Mouse (Mus musculus) kidney, adult 2 months (tissue): Measurements from ENCODE around the gene Adk.

Source experiments
- CTCF ChIP-seq: fragments of 200-500 bp; conservative IDR thresholded peaks from 2 replicates; pipeline ENCODE4 v1.5.1; 2011; ENCODE audit warnings: low read depth, mild to moderate bottlenecking, control low read depth, low read length, moderate library complexity, mixed read lengths; ENCODE audit not compliant: insufficient read depth, insufficient read length
- POLR2A ChIP-seq: fragments of 200-500 bp; IDR thresholded peaks from one replicate; pipeline ENCODE4 v1.6.1; 2011; ENCODE audit warnings: low read depth, low read length, control low read depth

DNA sequence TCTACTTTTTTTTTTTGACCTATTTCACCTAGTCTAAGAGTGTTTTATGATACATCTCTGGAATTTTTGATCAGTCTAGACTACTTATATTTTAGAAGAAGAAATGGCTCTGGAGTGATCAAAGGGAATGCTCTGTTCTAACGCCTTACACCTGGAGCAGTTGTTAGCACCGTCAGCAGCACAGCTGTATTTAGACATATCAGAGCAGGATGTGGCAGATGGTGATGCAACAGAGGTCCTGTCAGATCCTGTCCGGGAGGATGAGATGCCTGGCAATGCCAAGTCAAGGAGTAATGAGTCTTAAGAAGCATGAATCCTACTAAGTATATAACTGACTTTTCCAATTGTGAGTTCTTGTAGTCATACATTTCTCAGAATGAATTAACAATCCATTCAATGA, 128.7 kb downstream of the Adk start:
- TF ChIP-seq CTCF, result no peak
- no peak for TF ChIP-seq POLR2A
